Mouse (Mus musculus) forebrain, embryonic 12.5 days (tissue): ENCODE measurements around the gene Pdcd2l. TPM values are rescaled to one million over a fixed set of nuclear protein-coding genes. Genes with fewer than 3 reads are reported as not detected.

Experiments used
- ATAC-seq: fragments of 200-750 bp; cut with Nextera tagmentation; 2 replicates; pipeline ENCODE4 v1.8.0; 2017; ENCODE audit warnings: moderate TSS enrichment; ENCODE audit not compliant: low FRiP score
- H3K27ac ChIP-seq: fragments of 300-500 bp; sonication (generic); 2 replicates; pipeline ENCODE4 v1.5.1; 2016; ENCODE audit warnings: mild to moderate bottlenecking
- H3K27me3 ChIP-seq: fragments of 300-500 bp; sonication (generic); 2 replicates; pipeline ENCODE4 v1.6.1; 2016; ENCODE audit warnings: mild to moderate bottlenecking
- H3K36me3 ChIP-seq: fragments of 300-500 bp; sonication (generic); replicated peaks from 2 replicates; pipeline ENCODE4 v1.6.1; 2016; ENCODE audit warnings: mild to moderate bottlenecking
- H3K4me1 ChIP-seq: fragments of 300-500 bp; sonication (generic); 2 replicates; pipeline ENCODE4 v1.6.1; 2016
- H3K4me2 ChIP-seq: fragments of 300-500 bp; sonication (generic); 2 replicates; pipeline ENCODE4 v1.6.1; 2016; ENCODE audit warnings: mild to moderate bottlenecking, moderate library complexity
- H3K4me3 ChIP-seq: fragments of 300-500 bp; sonication (generic); replicated peaks from 2 replicates; pipeline ENCODE4 v1.5.1; 2016; ENCODE audit warnings: mild to moderate bottlenecking
- H3K9ac ChIP-seq: fragments of 300-500 bp; sonication (generic); 2 replicates; pipeline ENCODE4 v1.6.1; 2016; ENCODE audit warnings: mild to moderate bottlenecking
- H3K9me3 ChIP-seq: fragments of 300-500 bp; sonication (generic); 2 replicates; pipeline ENCODE4 v1.6.1; 2016
- WGBS: fragments of 180-500 bp; shearing (Covaris S2); methylation state at CpG from one replicate; pipeline ENCODE4 v1.1.7; 2016; 5-methylcytosine and 5-hydroxymethylcytosine counted together
- polyA plus RNA-seq: library from polyadenylated mRNA; unstranded; fragments of >200 nt; fragmentation: Nextera tagmentation; extraction: Ambion mirVana; gene quantifications from 2 replicates; pipeline ENCODE4 v1.2.1, GENCODE M21; 2016

Pdcd2l gene
- 64.1 and 67.5 TPM in 2 replicates for polyA plus RNA-seq

GRCm38 (mm10) chr7:34196132-34197128 is at the start of gene Pdcd2l:
TSS of gene Pdcd2l (minus strand) at chr7:34196661.
- WGBS, result 3% methylated on average over 67 of the region's 70 CpGs

GRCm38 (mm10) chr7:34242176-34242575 is 45.7 kb upstream of the Pdcd2l start:
- H3K27me3 ChIP-seq, result no peaks in the 10 kb centered on the region
- H3K36me3 ChIP-seq, result peaks cover 77% of the 10 kb centered on the region
- H3K9ac ChIP-seq, result no peak overlapping the region
- 92% methylated on average over 11 of the region's 11 CpGs for WGBS
- no peak overlapping the region for H3K27ac ChIP-seq
- no peak overlapping the region for H3K4me3 ChIP-seq
- H3K4me2 ChIP-seq, result no peak overlapping the region
- no peaks in the 10 kb centered on the region for H3K4me1 ChIP-seq
- no peaks in the 10 kb centered on the region for H3K9me3 ChIP-seq
- no peak for ATAC-seq

More at GRCm38 (mm10) chr7:34196132-34197128, at the start of gene Pdcd2l:
- Histone ChIP-seq H3K4me2 (peak within 1 kb of the TSS; percentile 75), H3K27ac (peak within 1 kb of the TSS; percentile 70), H3K9ac (peak within 1 kb of the TSS; percentile 88), H3K27me3 (no peaks in the 10 kb centered on the region), H3K9me3 (no peaks in the 10 kb centered on the region), H3K4me3 (peak within 1 kb of the TSS; percentile 96), H3K4me1 (peaks cover 9% of the 10 kb centered on the region), H3K36me3 (peaks cover 24% of the 10 kb centered on the region)
- ATAC-seq, result peak; percentile 95

DNA sequence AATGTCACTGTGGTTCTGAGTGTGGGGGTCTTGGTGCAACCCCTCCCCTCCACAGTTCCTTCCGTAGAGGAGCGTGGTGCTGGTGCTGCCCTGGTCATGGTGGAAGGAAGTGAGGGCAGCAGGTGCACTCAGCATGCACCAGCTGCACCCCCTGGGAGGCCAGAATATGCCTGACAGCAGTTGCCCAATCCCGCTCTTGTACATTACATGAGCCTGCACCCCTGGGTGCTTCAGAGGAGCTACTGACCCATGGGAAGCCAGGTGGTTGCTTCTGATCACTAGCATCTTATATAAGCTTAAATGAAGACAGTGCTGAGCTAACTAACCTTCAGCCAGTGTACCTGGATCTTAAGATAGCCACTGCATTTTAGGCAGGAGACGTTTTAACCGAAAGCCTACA is 41.6 kb upstream of the Pdcd2l start:
- H3K36me3 ChIP-seq, result peaks cover 56% of the 10 kb centered on the region
- H3K4me3 ChIP-seq, result no peak overlapping the region
- 92% methylated on average over 5 of the region's 5 CpGs for WGBS
- no peaks in the 10 kb centered on the region for H3K9me3 ChIP-seq
- no peak for ATAC-seq
- no peak overlapping the region for H3K4me2 ChIP-seq
- no peak overlapping the region for H3K9ac ChIP-seq
- H3K27ac ChIP-seq, result no peak overlapping the region
- H3K4me1 ChIP-seq, result peaks cover 10% of the 10 kb centered on the region
- H3K27me3 ChIP-seq, result no peaks in the 10 kb centered on the region

DNA sequence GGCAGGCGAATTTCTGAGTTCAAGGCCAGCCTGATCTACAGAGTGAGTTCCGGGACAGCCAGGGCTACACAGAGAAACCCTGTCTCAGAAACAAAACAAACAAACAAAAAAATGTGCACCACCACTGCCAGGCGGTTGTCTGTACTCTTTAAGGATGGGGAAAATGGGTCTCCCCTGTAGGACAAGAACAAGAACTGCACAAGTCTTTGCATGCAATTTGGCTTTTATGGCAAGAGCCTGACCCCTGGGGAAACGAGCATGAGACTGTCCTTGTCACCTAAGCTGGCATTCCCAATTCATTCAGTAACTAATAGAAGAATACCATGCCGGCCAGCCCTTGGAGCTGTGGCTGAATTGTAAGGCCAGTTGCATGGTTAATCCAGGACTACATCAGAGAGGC is 39.1 kb upstream of the Pdcd2l start:
- no peak overlapping the region for H3K9ac ChIP-seq
- H3K4me2 ChIP-seq, result no peak overlapping the region

GRCm38 (mm10) chr7:34234610-34235561 is 38.4 kb upstream of the Pdcd2l start:
- peak overlapping the region; percentile 63 for H3K9ac ChIP-seq
- H3K27me3 ChIP-seq, result no peaks in the 10 kb centered on the region
- H3K27ac ChIP-seq, result peak overlapping the region; percentile 86
- 2% methylated on average over 17 of the region's 17 CpGs for WGBS
- peak overlapping the region; percentile 67 for H3K4me2 ChIP-seq
- peaks cover 35% of the 10 kb centered on the region for H3K36me3 ChIP-seq
- peaks cover 10% of the 10 kb centered on the region for H3K4me1 ChIP-seq
- 0 out of 2 replicates have a peak, but pooled peaks have one; percentile 1 for ATAC-seq
- H3K4me3 ChIP-seq, result peak overlapping the region; percentile 47
- no peaks in the 10 kb centered on the region for H3K9me3 ChIP-seq

More for the DNA sequence above, 39.1 kb upstream of the Pdcd2l start:
- WGBS, result 77% methylated on average over 5 of the region's 5 CpGs
- Histone ChIP-seq H3K27ac (no peak overlapping the region), H3K4me3 (no peak overlapping the region), H3K9me3 (no peaks in the 10 kb centered on the region), H3K4me1 (peaks cover 10% of the 10 kb centered on the region), H3K36me3 (peaks cover 41% of the 10 kb centered on the region), H3K27me3 (no peaks in the 10 kb centered on the region)
- no peak for ATAC-seq

DNA sequence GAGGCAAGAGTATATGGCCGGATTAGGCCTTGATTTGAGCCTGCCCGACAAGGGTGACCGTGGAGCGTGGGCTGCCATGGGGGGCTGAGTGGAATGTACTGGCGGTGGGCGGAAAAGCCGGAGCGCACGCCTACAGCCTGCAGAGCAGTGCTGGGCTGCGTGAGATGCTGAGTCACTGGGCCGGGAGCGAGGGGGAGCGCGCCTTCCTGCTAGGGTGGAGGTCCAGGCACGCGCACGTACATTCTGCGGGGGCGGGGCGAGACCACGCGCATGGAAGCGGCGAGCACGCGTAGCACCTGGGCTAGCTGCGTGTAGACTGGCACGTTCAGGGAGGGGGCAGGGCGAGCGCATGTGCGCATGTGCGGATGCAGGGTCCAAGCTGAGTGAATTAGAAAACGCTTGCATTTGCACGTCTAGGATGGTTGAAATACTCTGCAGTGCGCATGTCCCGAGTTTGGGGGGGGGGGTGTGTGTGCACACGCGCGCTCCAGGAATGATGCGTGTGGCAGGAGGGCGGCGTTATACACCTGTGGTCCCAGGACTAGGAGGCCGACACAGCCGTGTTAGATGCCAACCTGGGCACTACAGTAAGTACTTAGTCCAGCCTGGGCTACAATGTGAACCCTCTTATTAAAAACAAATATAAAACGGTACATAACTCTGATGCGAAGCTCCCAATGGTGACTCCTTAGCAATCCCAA is 37.6 kb upstream of the Pdcd2l start:
- peak overlapping the region; percentile 86 for H3K27ac ChIP-seq
- peak; percentile 96 for ATAC-seq
- peak overlapping the region; percentile 67 for H3K4me2 ChIP-seq
- peaks cover 27% of the 10 kb centered on the region for H3K36me3 ChIP-seq
- peaks cover 14% of the 10 kb centered on the region for H3K4me1 ChIP-seq
- no peaks in the 10 kb centered on the region for H3K9me3 ChIP-seq
- H3K27me3 ChIP-seq, result no peaks in the 10 kb centered on the region
- peak overlapping the region; percentile 63 for H3K9ac ChIP-seq
- H3K4me3 ChIP-seq, result peak overlapping the region; percentile 47
- WGBS, result under 1% methylated on average over 46 of the region's 46 CpGs

- peaks cover 24% of the 10 kb centered on the region for H3K4me1 ChIP-seq
- H3K9me3 ChIP-seq, result no peaks in the 10 kb centered on the region
- H3K9ac ChIP-seq, result peak overlapping the region; percentile 63
- ATAC-seq, result no peak
- peaks cover 18% of the 10 kb centered on the region for H3K36me3 ChIP-seq
- H3K4me2 ChIP-seq, result peak overlapping the region; percentile 67
- no peaks in the 10 kb centered on the region for H3K27me3 ChIP-seq
- 42% methylated on average over 7 of the region's 7 CpGs for WGBS
- peak overlapping the region; percentile 47 for H3K4me3 ChIP-seq
- peak overlapping the region; percentile 86 for H3K27ac ChIP-seq
Measured at GRCm38 (mm10) chr7:34232785-34233725, 36.6 kb upstream of the Pdcd2l start.

DNA sequence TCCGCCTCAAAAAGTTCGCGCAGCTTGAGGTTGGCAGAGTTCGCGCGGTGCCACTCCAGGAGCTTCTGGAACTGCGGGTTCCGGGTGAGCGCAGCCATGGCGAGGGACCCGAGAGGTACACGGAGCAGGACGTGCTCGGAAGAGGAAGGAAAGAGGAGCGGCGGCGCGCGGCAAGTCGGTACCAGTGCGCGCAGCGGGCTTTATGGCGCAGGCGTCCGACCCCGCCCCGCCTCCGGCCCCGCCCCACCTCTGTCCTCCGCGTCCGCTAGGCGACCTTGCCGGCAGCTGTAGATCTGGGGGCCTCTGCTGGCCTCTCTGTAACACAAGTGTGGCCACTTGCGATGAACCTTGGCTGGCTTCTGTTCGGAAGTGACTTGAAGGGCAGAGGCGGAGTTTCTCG is 33.7 kb upstream of the Pdcd2l start, which contains the start of gene Gpi1:
TSS of gene Gpi1 (minus strand) at position 221 of the 400 bp plus-strand sequence.
- under 1% methylated on average over 37 of the region's 39 CpGs for WGBS
- H3K4me1 ChIP-seq, result peaks cover 30% of the 10 kb centered on the region

GRCm38 (mm10) chr7:34229691-34230111 is 33.2 kb upstream of the Pdcd2l start:
- WGBS, result under 1% methylated on average over 18 of the region's 19 CpGs
- no peaks in the 10 kb centered on the region for H3K27me3 ChIP-seq
- peaks cover 26% of the 10 kb centered on the region for H3K4me1 ChIP-seq
- peak overlapping the region; percentile 73 for H3K4me3 ChIP-seq
- peaks cover 35% of the 10 kb centered on the region for H3K36me3 ChIP-seq
- peak overlapping the region; percentile 81 for H3K4me2 ChIP-seq
- no peaks in the 10 kb centered on the region for H3K9me3 ChIP-seq
- H3K27ac ChIP-seq, result peak overlapping the region; percentile 88
- ATAC-seq, result peak; percentile 42
- peak overlapping the region; percentile 87 for H3K9ac ChIP-seq

More for the DNA sequence above, 33.7 kb upstream of the Pdcd2l start, which contains the start of gene Gpi1:
- Histone ChIP-seq H3K27me3 (no peaks in the 10 kb centered on the region), H3K36me3 (peaks cover 31% of the 10 kb centered on the region), H3K27ac (peak within 1 kb of the TSS; percentile 88), H3K4me3 (peak within 1 kb of the TSS; percentile 73), H3K9ac (peak within 1 kb of the TSS; percentile 87), H3K9me3 (no peaks in the 10 kb centered on the region), H3K4me2 (peak within 1 kb of the TSS; percentile 81)
- peak; percentile 65 for ATAC-seq

DNA sequence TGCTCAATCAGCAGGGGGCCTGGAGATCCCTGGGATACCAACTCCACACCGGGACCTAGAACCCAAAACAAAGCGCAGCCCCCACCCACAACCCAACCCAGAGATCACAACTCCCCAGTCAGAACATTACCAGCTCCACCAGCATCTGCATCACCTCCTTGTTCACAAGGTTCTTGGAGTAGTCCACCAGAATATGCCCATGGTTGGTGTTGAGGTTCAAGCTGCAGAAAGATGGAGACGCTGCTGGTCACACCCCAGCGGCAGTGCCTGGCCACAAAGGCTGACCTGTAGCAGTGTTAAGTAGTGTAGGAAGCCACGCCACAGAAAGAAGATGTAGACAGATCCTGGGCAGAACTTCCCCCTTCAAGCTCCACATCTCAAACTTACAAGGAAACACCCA is 32.7 kb upstream of the Pdcd2l start:
- WGBS, result 17% methylated on average over 5 of the region's 5 CpGs

More for the DNA sequence above, 32.7 kb upstream of the Pdcd2l start:
- Histone ChIP-seq H3K36me3 (peaks cover 39% of the 10 kb centered on the region), H3K27ac (0 out of 2 replicates have a peak overlapping the region, but pooled peaks have one; percentile 19), H3K4me2 (peak overlapping the region; percentile 81), H3K4me1 (peaks cover 26% of the 10 kb centered on the region), H3K9me3 (no peaks in the 10 kb centered on the region), H3K9ac (peak overlapping the region; percentile 87), H3K27me3 (no peaks in the 10 kb centered on the region), H3K4me3 (peak overlapping the region; percentile 73)
- no peak for ATAC-seq
